Mouse (Mus musculus): ENCODE data around the gene Lamtor1.

The Lamtor1 gene

GRCm38 (mm10) chr7:101905561-101906286, at the start of gene Lamtor1:
Lamtor1 (plus strand) TSS chr7:101905904.
- peak; percentile 99 for DNase-seq (ENCODE audit: low read depth)

GRCm38 (mm10) chr7:101857094-101857493, 48.6 kb upstream of the Lamtor1 start, which contains the start of gene Folr2:
Folr2 (minus strand) TSS chr7:101857194.
- no peak for DNase-seq (ENCODE audit: low read depth)

GRCm38 (mm10) chr7:101858362-101858761, 47.3 kb upstream of the Lamtor1 start:
- no peak for DNase-seq (ENCODE audit: low read depth)

GRCm38 (mm10) chr7:101860978-101861377, 44.7 kb upstream of the Lamtor1 start:
- no peak for DNase-seq (ENCODE audit: low read depth)

GRCm38 (mm10) chr7:101862291-101862690, 43.4 kb upstream of the Lamtor1 start:
- DNase-seq (ENCODE audit: low read depth), result peak; percentile 12

- DNase-seq (ENCODE audit: low read depth), result no peak
Measured at GRCm38 (mm10) chr7:101863415-101863814, 42.3 kb upstream of the Lamtor1 start, which contains the start of gene Anapc15. Anapc15 (plus strand) TSS chr7:101863715.

- DNase-seq (ENCODE audit: low read depth), result no peak
Measured at GRCm38 (mm10) chr7:101866491-101867265, 39.0 kb upstream of the Lamtor1 start.

GRCm38 (mm10) chr7:101867482-101867881, 38.2 kb upstream of the Lamtor1 start:
- no peak for DNase-seq (ENCODE audit: low read depth)

- no peak for DNase-seq (ENCODE audit: low read depth)
Measured at GRCm38 (mm10) chr7:101868241-101869162, 37.2 kb upstream of the Lamtor1 start.

GRCm38 (mm10) chr7:101869163-101869500, 36.6 kb upstream of the Lamtor1 start:
- no peak for DNase-seq (ENCODE audit: low read depth)

- no peak for DNase-seq (ENCODE audit: low read depth)
Measured at GRCm38 (mm10) chr7:101870629-101871028, 35.1 kb upstream of the Lamtor1 start, which contains the start of gene Folr1. Folr1 (minus strand) TSS chr7:101870788.

GRCm38 (mm10) chr7:101871296-101871695, 34.4 kb upstream of the Lamtor1 start:
- DNase-seq (ENCODE audit: low read depth), result no peak

- no peak for DNase-seq (ENCODE audit: low read depth)
Measured at GRCm38 (mm10) chr7:101875978-101876377, 29.7 kb upstream of the Lamtor1 start.

- DNase-seq (ENCODE audit: low read depth), result no peak
Measured at GRCm38 (mm10) chr7:101880855-101881254, 24.8 kb upstream of the Lamtor1 start.

GRCm38 (mm10) chr7:101882413-101883154, 23.1 kb upstream of the Lamtor1 start:
- no peak for DNase-seq (ENCODE audit: low read depth)

GRCm38 (mm10) chr7:101884160-101884559, 21.5 kb upstream of the Lamtor1 start:
- DNase-seq (ENCODE audit: low read depth), result no peak

GRCm38 (mm10) chr7:101886274-101886673, 19.4 kb upstream of the Lamtor1 start:
- DNase-seq (ENCODE audit: low read depth), result no peak

- no peak for DNase-seq (ENCODE audit: low read depth)
Measured at GRCm38 (mm10) chr7:101888460-101888859, 17.2 kb upstream of the Lamtor1 start.

GRCm38 (mm10) chr7:101895695-101896094, 10.0 kb upstream of the Lamtor1 start:
- DNase-seq (ENCODE audit: low read depth), result no peak

GRCm38 (mm10) chr7:101896104-101897066, 9.3 kb upstream of the Lamtor1 start:
- peak; percentile 99 for DNase-seq (ENCODE audit: low read depth)

All from induced T-regulatory cell, adult 2 months (primary cell).